Mouse (Mus musculus) kidney, postnatal 0 days (tissue): ENCODE measurements at regions not wholly inside any gene's neighbourhood (a gene's known extent, or its start where the extent isn't known, plus 50 kb on each side); places are given as distances from the start of the nearest gene placed in this dataset.
A peak's percentile ranks its signal among the peaks of the same experiment; 100 is the strongest.

Source experiments
- ATAC-seq: fragments of 200-750 bp; cut with Nextera tagmentation; replicated peaks from 2 replicates; pipeline ENCODE4 v1.8.0; 2017; ENCODE audit warnings: low read depth, moderate number of reproducible peaks, moderate TSS enrichment, moderate library complexity; ENCODE audit not compliant: low FRiP score
- DNase-seq: peaks from one replicate; pipeline ENCODE4 v3.0.0-alpha.2; 2016; ENCODE audit warnings: low spot score
- H3K27ac ChIP-seq: fragments of 300-500 bp; sonication (generic); 2 replicates; pipeline ENCODE4 v1.5.1; 2014; ENCODE audit warnings: mild to moderate bottlenecking
- H3K27me3 ChIP-seq: fragments of 300-500 bp; sonication (generic); 2 replicates; pipeline ENCODE4 v1.6.1; 2014; ENCODE audit warnings: low read length, mixed read lengths; ENCODE audit not compliant: insufficient read depth
- H3K36me3 ChIP-seq: fragments of 300-500 bp; sonication (generic); 2 replicates; pipeline ENCODE4 v1.6.1; 2014; ENCODE audit warnings: low read length, mixed read lengths; ENCODE audit not compliant: insufficient read depth
- H3K4me1 ChIP-seq: fragments of 300-500 bp; sonication (generic); replicated peaks from 2 replicates; pipeline ENCODE4 v1.6.1; 2014; ENCODE audit warnings: antibody characterized with exemption, low read length, mixed read lengths; ENCODE audit not compliant: insufficient read depth
- H3K4me2 ChIP-seq: fragments of 300-500 bp; sonication (generic); 2 replicates; pipeline ENCODE4 v1.6.1; 2014; ENCODE audit warnings: mild to moderate bottlenecking, low read length, moderate library complexity, mixed read lengths
- H3K4me3 ChIP-seq: fragments of 300-500 bp; sonication (generic); replicated peaks from 2 replicates; pipeline ENCODE4 v1.5.1; 2014; ENCODE audit warnings: low read depth, low read length
- H3K9ac ChIP-seq: fragments of 300-500 bp; sonication (generic); 2 replicates; pipeline ENCODE4 v1.6.1; 2014; ENCODE audit warnings: low read depth, low read length
- H3K9me3 ChIP-seq: fragments of 300-500 bp; sonication (generic); replicated peaks from 2 replicates; pipeline ENCODE4 v1.6.1; 2016; ENCODE audit warnings: low read length, inconsistent platforms, mixed read lengths
- CTCF ChIP-seq: IDR thresholded peaks from 2 replicates; pipeline ENCODE4 v1.5.1; 2016; ENCODE audit warnings: antibody characterized with exemption, low read depth, mild to moderate bottlenecking, moderate library complexity
- WGBS: fragments of 180-500 bp; shearing (Covaris S2); extraction: QIAGEN DNeasy Blood & Tissue Kit; methylation state at CpG from one replicate; pipeline ENCODE4 v1.1.7; 2014; 5-methylcytosine and 5-hydroxymethylcytosine counted together

DNA sequence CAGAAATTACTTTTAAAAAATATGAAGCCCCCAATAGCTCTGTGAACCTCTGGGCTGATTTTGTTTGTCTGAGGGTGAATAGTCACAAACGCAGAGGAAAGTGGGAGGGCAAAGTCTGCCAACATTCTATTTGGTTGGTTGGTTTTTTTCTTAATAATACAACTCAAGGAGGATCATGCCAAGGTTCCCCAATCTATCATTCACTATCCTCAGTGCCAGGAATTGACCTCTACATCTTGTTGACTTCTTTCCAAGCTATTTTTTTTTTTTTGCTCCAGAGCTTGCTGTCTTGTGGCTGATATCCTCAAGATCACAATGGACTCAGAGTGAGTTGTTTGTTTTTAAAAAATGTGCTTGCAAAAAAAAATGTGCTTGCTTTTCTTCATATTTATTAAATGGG, 471.2 kb downstream of the Ebf1 start:
- 58% methylated on average over 1 of the region's 1 CpGs for WGBS
- no peak for TF ChIP-seq CTCF
- no peak for DNase-seq
- Histone ChIP-seq H3K4me2 (no peak overlapping the region), H3K4me1 (no peaks in the 10 kb centered on the region), H3K9me3 (no peaks in the 10 kb centered on the region), H3K9ac (no peak overlapping the region), H3K27ac (no peak overlapping the region), H3K4me3 (no peak overlapping the region), H3K27me3 (no peaks in the 10 kb centered on the region), H3K36me3 (no peaks in the 10 kb centered on the region)
- ATAC-seq, result no peak

DNA sequence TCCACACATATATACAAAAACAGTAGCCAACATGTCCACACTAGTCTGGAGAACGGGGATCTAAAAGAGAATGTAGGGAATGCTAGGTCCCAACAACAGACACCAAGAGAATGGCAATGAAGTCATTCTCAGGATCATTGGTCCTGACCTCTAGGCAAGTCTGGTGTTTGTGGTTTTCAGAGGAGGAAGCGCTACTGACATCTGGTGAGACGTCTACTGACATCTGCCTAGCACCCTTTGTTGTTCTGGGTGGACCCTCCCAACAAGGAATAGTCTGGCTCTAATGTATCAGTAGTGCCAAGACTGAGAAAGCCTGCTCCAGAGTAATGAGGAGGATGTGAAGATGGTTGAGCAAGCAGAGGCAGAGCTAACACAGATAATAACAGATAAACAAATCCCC, 472.4 kb downstream of the Ebf1 start:
- Histone ChIP-seq H3K27me3 (no peaks in the 10 kb centered on the region), H3K4me3 (no peak overlapping the region), H3K4me1 (no peaks in the 10 kb centered on the region), H3K36me3 (no peaks in the 10 kb centered on the region), H3K9ac (no peak overlapping the region), H3K9me3 (no peaks in the 10 kb centered on the region), H3K4me2 (no peak overlapping the region), H3K27ac (no peak overlapping the region)
- ATAC-seq, result no peak
- DNase-seq, result no peak
- TF ChIP-seq CTCF, result no peak
- 73% methylated on average over 3 of the region's 3 CpGs for WGBS

DNA sequence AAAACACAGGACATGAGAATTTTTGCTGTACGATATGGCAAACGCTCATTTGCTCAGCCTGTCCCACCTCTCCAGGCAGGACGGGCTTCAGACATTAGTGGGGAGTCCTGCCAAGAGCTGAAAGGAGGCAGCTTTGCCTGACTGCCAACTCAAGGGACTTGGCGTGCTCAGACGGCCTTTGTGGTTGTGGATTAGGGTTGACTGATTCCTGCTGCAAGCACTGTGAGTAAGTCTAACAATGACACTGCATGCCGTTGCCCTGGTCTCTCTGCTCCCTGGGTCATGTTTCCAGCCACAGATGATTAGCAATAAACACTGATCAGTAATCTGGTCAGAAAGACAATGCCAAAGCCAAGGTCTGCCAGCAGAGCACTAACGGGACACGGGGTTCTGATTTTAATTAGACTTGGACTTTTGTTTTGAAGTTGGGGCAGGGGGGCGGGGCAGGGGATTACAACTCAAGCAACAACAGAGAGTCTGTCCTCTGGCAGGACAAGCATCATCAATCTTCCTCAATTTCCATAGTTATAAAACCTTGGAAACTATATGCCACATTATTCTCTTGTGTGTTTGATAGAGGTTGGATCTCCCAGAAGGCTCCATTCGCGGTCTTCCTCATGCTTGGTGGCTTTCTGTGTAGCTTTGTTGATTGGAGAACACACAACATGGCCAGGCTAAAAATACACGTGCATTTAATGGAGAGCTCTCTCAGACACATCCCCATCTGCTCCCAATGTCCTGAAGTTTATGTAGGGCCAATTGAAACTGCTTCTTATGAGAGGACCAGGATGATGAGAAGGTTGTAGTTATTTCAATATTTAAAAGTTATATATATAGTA, 486.6 kb downstream of the Ebf1 start:
- Histone ChIP-seq H3K4me2 (0 out of 2 replicates have a peak overlapping the region, but pooled peaks have one; percentile 30), H3K9me3 (no peaks in the 10 kb centered on the region), H3K36me3 (no peaks in the 10 kb centered on the region), H3K4me3 (no peak overlapping the region), H3K4me1 (peaks cover 6% of the 10 kb centered on the region; the same call in 1 of the 2 replicates), H3K9ac (no peak overlapping the region), H3K27ac (no peak overlapping the region), H3K27me3 (no peaks in the 10 kb centered on the region)
- WGBS, result 35% methylated on average over 12 of the region's 12 CpGs
- 0 out of 2 replicates have a peak, but pooled peaks have one; percentile 54 for ATAC-seq
- peak; percentile 49 for DNase-seq
- TF ChIP-seq CTCF, result no peak

DNA sequence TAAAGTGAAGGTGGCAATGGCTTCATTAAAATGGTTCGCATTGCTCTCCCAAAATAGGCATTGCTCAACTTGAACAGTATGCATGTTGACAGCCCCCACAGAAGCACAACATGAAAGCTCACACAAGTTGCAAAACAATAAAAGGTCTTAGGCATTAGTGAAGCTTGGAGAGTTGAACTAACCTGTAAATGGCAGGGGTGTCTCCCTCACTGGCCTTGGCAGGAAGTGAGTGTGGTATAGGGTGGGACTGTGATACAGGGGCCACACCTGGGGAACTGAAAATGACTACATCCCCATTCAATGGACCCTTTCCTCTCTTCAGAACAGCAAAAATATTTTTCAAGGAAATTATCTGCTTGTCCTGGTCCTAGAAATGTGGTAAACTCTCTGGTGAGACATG, 499.6 kb downstream of the Ebf1 start:
- Histone ChIP-seq H3K4me1 (no peaks in the 10 kb centered on the region), H3K4me3 (no peak overlapping the region), H3K9me3 (no peaks in the 10 kb centered on the region), H3K27ac (no peak overlapping the region), H3K36me3 (no peaks in the 10 kb centered on the region), H3K4me2 (no peak overlapping the region), H3K9ac (no peak overlapping the region), H3K27me3 (no peaks in the 10 kb centered on the region)
- ATAC-seq (no peak), DNase-seq (no peak)
- TF ChIP-seq CTCF, result no peak
- WGBS, result 87% methylated on average over 1 of the region's 1 CpGs

DNA sequence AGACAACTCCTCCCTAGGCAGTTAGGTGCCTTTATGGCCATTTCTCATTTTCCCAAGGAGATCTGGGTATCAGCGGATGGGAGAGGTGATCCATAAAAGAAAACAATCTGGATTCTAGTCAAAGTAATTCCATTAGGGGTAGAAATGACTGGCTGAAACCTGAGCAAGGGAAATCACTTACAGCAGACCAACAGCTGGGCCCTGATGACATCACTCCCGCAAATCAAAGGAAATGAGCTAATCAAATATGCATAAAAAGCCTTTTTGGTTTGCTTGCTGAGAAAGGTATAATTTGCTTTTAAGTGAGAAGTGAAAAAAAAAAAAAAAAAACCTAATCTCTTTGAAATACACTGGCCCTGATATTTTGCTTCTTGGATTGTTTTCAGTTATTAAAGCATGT, 506.2 kb downstream of the Ebf1 start:
- Histone ChIP-seq H3K4me1 (no peaks in the 10 kb centered on the region), H3K9ac (no peak overlapping the region), H3K36me3 (no peaks in the 10 kb centered on the region), H3K9me3 (no peaks in the 10 kb centered on the region), H3K4me2 (no peak overlapping the region), H3K27ac (no peak overlapping the region), H3K4me3 (no peak overlapping the region), H3K27me3 (no peaks in the 10 kb centered on the region)
- no peak for TF ChIP-seq CTCF
- WGBS, result 43% methylated on average over 2 of the region's 2 CpGs
- DNase-seq (no peak), ATAC-seq (no peak)

DNA sequence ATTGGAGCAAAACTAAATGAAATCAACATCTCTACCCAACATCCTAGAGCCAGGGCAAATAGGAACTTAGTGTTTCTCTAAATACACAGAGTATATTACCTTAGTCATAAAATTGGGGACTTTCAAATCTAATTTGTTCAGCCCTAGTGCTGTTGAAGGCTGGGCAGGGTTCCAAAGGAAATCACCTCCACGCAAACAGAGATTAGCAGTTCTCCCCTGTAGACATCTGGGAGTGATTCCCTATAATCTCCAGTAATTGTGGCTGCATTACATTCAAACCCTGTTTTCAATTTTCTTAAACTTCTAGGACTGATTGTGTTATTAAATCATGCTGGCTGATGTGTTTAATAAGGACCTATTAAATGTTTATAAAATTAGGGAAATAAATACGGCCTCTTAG, 519.7 kb downstream of the Ebf1 start:
- H3K4me1 ChIP-seq, result no peaks in the 10 kb centered on the region
- no peak overlapping the region for H3K4me2 ChIP-seq
- H3K9ac ChIP-seq, result no peak overlapping the region
- H3K36me3 ChIP-seq, result no peaks in the 10 kb centered on the region
- TF ChIP-seq CTCF, result no peak
- H3K27me3 ChIP-seq, result no peaks in the 10 kb centered on the region
- no peaks in the 10 kb centered on the region for H3K9me3 ChIP-seq
- ATAC-seq (no peak), DNase-seq (no peak)
- no peak overlapping the region for H3K4me3 ChIP-seq
- WGBS, result 70% methylated on average over 2 of the region's 2 CpGs
- no peak overlapping the region for H3K27ac ChIP-seq
